Mouse (Mus musculus) lung, adult 2 months (tissue): ENCODE measurements around the gene 1700017N19Rik. TPM values are rescaled to one million over a fixed set of nuclear protein-coding genes. Genes with fewer than 3 reads are reported as not detected.
A peak's percentile ranks its signal among the peaks of the same experiment; 100 is the strongest.
"Not testable (repeated sequence)": the region's sequence is repeated elsewhere in the genome, so short reads cannot be mapped to it uniquely, and the experiment has no call there.

Experiments used
- DNase-seq: peaks from one replicate; pipeline ENCODE4 v3.0.0; 2022
- H3K4me1 ChIP-seq: fragments of 200-500 bp; 2 replicates; pipeline ENCODE4 v1.6.1; 2011; ENCODE audit warnings: low read length; ENCODE audit not compliant: control insufficient read depth, insufficient read depth
- H3K4me3 ChIP-seq: fragments of 200-500 bp; replicated peaks from 2 replicates; pipeline ENCODE3; 2011; ENCODE audit warnings: low read depth, mild to moderate bottlenecking, control low read depth, low read length; ENCODE audit errors: extremely low read depth
- CTCF ChIP-seq: fragments of 200-500 bp; IDR thresholded peaks from 2 replicates; pipeline ENCODE4 v1.5.1; 2011; ENCODE audit warnings: mild to moderate bottlenecking, low read length, control low read depth; ENCODE audit not compliant: insufficient read depth
- POLR2A ChIP-seq: fragments of 200-500 bp; IDR thresholded peaks from 2 replicates; pipeline ENCODE4 v1.6.1; 2011; ENCODE audit warnings: low read depth, mild to moderate bottlenecking, control low read depth, low read length, borderline replicate concordance; ENCODE audit errors: extremely low read depth
- WGBS: fragments of 180-500 bp; shearing (Covaris S2); methylation state at CpG from one replicate; pipeline ENCODE4 v1.1.7; 2018; 5-methylcytosine and 5-hydroxymethylcytosine counted together
- polyA plus RNA-seq: library from polyadenylated mRNA; depleted of rRNA; stranded (reverse); fragments of >200 nt; gene quantifications from 2 replicates; pipeline ENCODE4 v1.2.3, GENCODE M21; 2012; rRNA removed

Gene 1700017N19Rik
- not detected in 2 replicates for polyA plus RNA-seq

GRCm38 (mm10) chr10:100590323-100590722 lies at the start of gene 1700017N19Rik, which contains the start of gene 4930430F08Rik:
1700017N19Rik (plus strand) TSS chr10:100590484.
4930430F08Rik (minus strand) TSS chr10:100590423.
- DNase-seq, result no peak
- Histone ChIP-seq H3K4me3 (no peak within 1 kb of the TSS), H3K4me1 (peaks cover 3% of the 10 kb centered on the region; the same call in 1 of the 2 replicates)
- TF ChIP-seq CTCF (no peak), POLR2A (no peak)
- WGBS, result 68% methylated on average over 1 of the region's 1 CpGs

DNA sequence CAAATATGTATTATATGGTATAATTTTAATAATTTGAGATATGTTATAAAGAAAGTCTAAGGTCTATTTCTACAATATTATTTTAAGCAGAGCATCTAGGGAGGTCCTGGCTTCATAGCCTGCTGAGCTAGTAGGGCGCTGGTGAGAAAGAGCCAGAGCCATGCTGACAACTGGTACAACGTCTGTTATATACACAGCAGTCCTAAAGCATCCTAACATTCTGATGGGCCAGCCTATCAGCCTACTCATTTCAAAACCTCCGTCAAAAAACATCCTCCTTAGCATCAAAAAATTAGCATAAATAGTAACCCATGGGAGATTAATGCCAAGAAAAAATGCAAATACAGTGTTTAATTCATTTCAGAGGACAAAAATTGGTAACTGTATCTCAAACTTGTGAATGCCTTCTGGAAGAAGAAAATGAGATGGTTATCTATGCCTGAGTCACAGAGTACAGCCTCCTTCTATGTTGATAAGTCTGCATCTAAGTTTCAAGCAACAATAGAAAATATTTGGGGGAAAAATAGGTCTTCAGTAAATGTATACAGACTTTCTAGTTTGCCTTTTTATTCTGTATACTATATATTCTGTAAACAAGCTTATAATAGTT lies 33.6 kb upstream of the 1700017N19Rik start:
- TF ChIP-seq POLR2A, result no peak
- Histone ChIP-seq H3K4me3 (no peak overlapping the region), H3K4me1 (no peaks in the 10 kb centered on the region)
- WGBS, result 85% methylated on average over 3 of the region's 3 CpGs
- DNase-seq, result no peak

- H3K4me1 ChIP-seq, DNase-seq, H3K4me3 ChIP-seq: not testable (repeated sequence)
- 91% methylated on average over 3 of the region's 3 CpGs for WGBS
These were observed 29.9 kb upstream of the 1700017N19Rik start for GRCm38 (mm10) chr10:100560194-100560883.

GRCm38 (mm10) chr10:100564112-100564511 lies 26.2 kb upstream of the 1700017N19Rik start:
- 83% methylated on average over 3 of the region's 3 CpGs for WGBS
- Histone ChIP-seq H3K4me3 (no peak overlapping the region), H3K4me1 (no peaks in the 10 kb centered on the region)
- TF ChIP-seq POLR2A (no peak), CTCF (no peak)
- DNase-seq, result no peak

DNA sequence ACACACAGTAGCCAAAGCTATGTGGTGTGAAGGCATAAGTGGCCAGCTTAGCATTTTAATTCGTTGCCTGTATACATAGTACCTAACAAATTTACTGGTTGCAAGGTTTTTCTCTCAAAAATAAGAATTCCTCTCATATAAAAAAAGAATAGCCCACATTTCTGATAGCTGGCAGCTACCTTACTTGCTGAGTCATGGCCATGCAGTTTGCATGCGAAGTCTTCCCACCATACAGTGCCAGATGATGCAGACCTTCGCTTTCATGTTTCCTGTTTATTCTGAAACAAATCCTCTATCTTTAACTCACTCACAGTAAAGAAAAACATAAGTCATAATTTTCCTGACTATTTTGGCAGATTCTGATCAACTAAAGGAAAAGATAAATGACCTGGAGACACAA lies 18.6 kb upstream of the 1700017N19Rik start:
- DNase-seq, result no peak
- H3K4me3 ChIP-seq, result no peak overlapping the region
- no peaks in the 10 kb centered on the region for H3K4me1 ChIP-seq
- TF ChIP-seq POLR2A, result no peak
- TF ChIP-seq CTCF, result no peak
- WGBS, result 72% methylated on average over 3 of the region's 3 CpGs

GRCm38 (mm10) chr10:100574505-100575149 lies 15.7 kb upstream of the 1700017N19Rik start:
- no peaks in the 10 kb centered on the region for H3K4me1 ChIP-seq
- no peak for TF ChIP-seq CTCF
- TF ChIP-seq POLR2A, result no peak
- no peak overlapping the region for H3K4me3 ChIP-seq
- DNase-seq, result no peak
- 90% methylated on average over 7 of the region's 7 CpGs for WGBS

- Histone ChIP-seq H3K4me1 (no peaks in the 10 kb centered on the region), H3K4me3 (no peak overlapping the region)
- TF ChIP-seq POLR2A (no peak), CTCF (no peak)
- 90% methylated on average over 7 of the region's 7 CpGs for WGBS
- no peak for DNase-seq
These were observed 15.0 kb upstream of the 1700017N19Rik start for GRCm38 (mm10) chr10:100575294-100575693.

DNA sequence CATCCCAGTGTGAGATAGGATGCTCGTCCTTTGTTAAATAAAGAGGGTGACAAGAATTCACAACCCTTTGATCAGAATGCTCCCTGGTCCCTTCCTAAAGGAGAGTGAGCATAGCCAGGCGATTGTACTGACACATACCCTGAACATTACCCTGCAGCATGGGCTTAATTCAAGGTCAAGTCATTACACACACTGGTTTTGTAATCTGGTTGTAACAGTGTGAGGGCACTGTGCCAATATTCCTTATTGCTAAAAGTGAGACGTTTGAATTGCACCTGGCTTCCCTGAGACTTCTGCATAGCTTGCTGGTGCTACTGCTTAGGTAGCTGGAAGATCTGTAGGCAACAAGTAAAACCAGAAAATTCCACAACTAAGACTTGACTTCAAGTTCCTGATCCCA lies 6.1 kb upstream of the 1700017N19Rik start:
- Histone ChIP-seq H3K4me1 (peaks cover 3% of the 10 kb centered on the region; the same call in 1 of the 2 replicates), H3K4me3 (no peak overlapping the region)
- TF ChIP-seq POLR2A, result no peak
- TF ChIP-seq CTCF, result no peak
- 80% methylated on average over 3 of the region's 3 CpGs for WGBS
- DNase-seq, result no peak

GRCm38 (mm10) chr10:100588524-100588923 lies 1.8 kb upstream of the 1700017N19Rik start:
- Histone ChIP-seq H3K4me3 (peak overlapping the region; percentile 88), H3K4me1 (peaks cover 3% of the 10 kb centered on the region; the same call in 1 of the 2 replicates)
- 33% methylated on average over 7 of the region's 7 CpGs for WGBS
- DNase-seq, result no peak
- TF ChIP-seq POLR2A (no peak), CTCF (no peak)
